Mouse (Mus musculus): ENCODE results near the gene Grid1.

- TF ChIP-seq CTCF (IDR thresholded peaks at IDR 0.05; ENCODE audit: extremely low read depth, insufficient read length, insufficient replicate concordance, low read depth, low read length) (no peak), POLR2A (IDR thresholded peaks at IDR 0.05; ENCODE audit: low read depth, low read length) (no peak)
These were observed 9.9 kb downstream of the Grid1 start for GRCm38 (mm10) chr14:34829831-34830230.
